Comparison of ENCODE assay signal across 15 mouse cellular contexts in genomic region chr4:127155757-127156156, GRCm38 (mm10). TPM values are rescaled to one million over a fixed set of nuclear protein-coding genes. Genes with fewer than 3 reads are reported as not detected.
DNase-seq lines count a peak whose midpoint lies in the region; ATAC-seq and TF ChIP-seq lines count a peak whose summit lies in the region.
"Had no signal": no experiment of that assay in that cellular context is flagged by ENCODE, and none has a peak within 500 bp of the region (broad histone marks: within the 10 kb centered on the region; RNA-seq: fewer than 3 reads in every experiment).

No protein-coding gene starts in this region.

- no peak for ATAC-seq in forebrain, postnatal 0 days
- no peak for ATAC-seq in forebrain, embryonic 13.5 days
- no peak for ATAC-seq in frontal cortex, adult (ENCODE audit: low TSS enrichment)
- ATAC-seq: midbrain, embryonic 13.5 days had no signal

- no peaks in the 10 kb centered on the region for H3K4me1 ChIP-seq in forebrain, postnatal 0 days (ENCODE audit: insufficient read depth)
- H3K4me1 ChIP-seq in forebrain, embryonic 13.5 days: no peaks in the 10 kb centered on the region
- H3K4me1 ChIP-seq: heart, embryonic 12.5 days; limb, embryonic 12.5 days; lung, embryonic 15.5 days; midbrain, embryonic 13.5 days; neural tube, embryonic 13.5 days had no signal

- H3K27ac ChIP-seq in forebrain, postnatal 0 days (ENCODE audit: low read depth, low read length): no peak overlapping the region
- H3K27ac ChIP-seq in forebrain, embryonic 13.5 days: no peak overlapping the region
- no peak overlapping the region for H3K27ac ChIP-seq in layer of hippocampus, adult 2 months
- H3K27ac ChIP-seq: limb, embryonic 12.5 days; lung, embryonic 15.5 days; midbrain, embryonic 13.5 days; neural tube, embryonic 13.5 days had no signal

- H3K9ac ChIP-seq in forebrain, postnatal 0 days: no peak overlapping the region
- H3K9ac ChIP-seq in forebrain, embryonic 13.5 days: no peak overlapping the region
- H3K9ac ChIP-seq: heart, embryonic 12.5 days; limb, embryonic 12.5 days; lung, embryonic 15.5 days; midbrain, embryonic 13.5 days; neural tube, embryonic 13.5 days had no signal

- no peaks in the 10 kb centered on the region for H3K36me3 ChIP-seq in forebrain, postnatal 0 days (ENCODE audit: insufficient read depth)
- no peaks in the 10 kb centered on the region for H3K36me3 ChIP-seq in forebrain, embryonic 13.5 days (ENCODE audit: poor library complexity, severe bottlenecking)
- H3K36me3 ChIP-seq: heart, embryonic 12.5 days; limb, embryonic 12.5 days; lung, embryonic 15.5 days; midbrain, embryonic 13.5 days; neural tube, embryonic 13.5 days had no signal

- TF ChIP-seq CTCF in forebrain, postnatal 0 days (IDR thresholded peaks at IDR 0.05; ENCODE audit: low read depth): peak; percentile 30; the same call in 1 of the 2 replicates
- peak; percentile 58 for TF ChIP-seq CTCF in layer of hippocampus, adult 2 months (conservative IDR thresholded peaks at IDR 0.05)

- H3K4me2 ChIP-seq in forebrain, postnatal 0 days (ENCODE audit: low read depth): no peak overlapping the region
- no peak overlapping the region for H3K4me2 ChIP-seq in forebrain, embryonic 13.5 days
- H3K4me2 ChIP-seq: heart, embryonic 12.5 days; limb, embryonic 12.5 days; lung, embryonic 15.5 days; midbrain, embryonic 13.5 days; neural tube, embryonic 13.5 days had no signal

- WGBS in forebrain, postnatal 0 days: 59% methylated on average over 5 of the region's 5 CpGs
- WGBS in forebrain, embryonic 13.5 days: 59% methylated on average over 5 of the region's 5 CpGs

- DNase-seq in forebrain, postnatal 0 days: no peak
- DNase-seq in layer of hippocampus, adult 2 months (ENCODE audit: low spot score in 2 of 2): no peak
- no peak for DNase-seq in layer of hippocampus, adult 9-11 months
- DNase-seq in 416B (ENCODE audit: low read depth) (peak; percentile 43), MEL-GATA-1-ER (ENCODE audit: extremely low read depth, low read depth) (peak; percentile 8)
- no peak for DNase-seq in lung, postnatal 36 days
- DNase-seq: cerebellum, adult 9-10 months had no signal

- H3K27me3 ChIP-seq in forebrain, postnatal 0 days (ENCODE audit: insufficient read depth, low read length): no peaks in the 10 kb centered on the region
- H3K27me3 ChIP-seq in forebrain, embryonic 13.5 days: no peaks in the 10 kb centered on the region
- H3K27me3 ChIP-seq: heart, embryonic 12.5 days; lung, embryonic 15.5 days; midbrain, embryonic 13.5 days; neural tube, embryonic 13.5 days had no signal

- H3K4me3 ChIP-seq in forebrain, postnatal 0 days (ENCODE audit: low read depth, low read length): no peak overlapping the region
- H3K4me3 ChIP-seq in forebrain, embryonic 13.5 days: no peak overlapping the region
- no peak overlapping the region for H3K4me3 ChIP-seq in layer of hippocampus, adult 2 months
- H3K4me3 ChIP-seq: heart, embryonic 12.5 days; limb, embryonic 12.5 days; lung, embryonic 15.5 days; midbrain, embryonic 13.5 days; neural tube, embryonic 13.5 days had no signal

- no peaks in the 10 kb centered on the region for H3K9me3 ChIP-seq in forebrain, postnatal 0 days (ENCODE audit: low read length)
- 0 out of 2 replicates have a peak, but pooled peaks cover 3% of the 10 kb centered on the region for H3K9me3 ChIP-seq in forebrain, embryonic 13.5 days (replicated peaks)
- H3K9me3 ChIP-seq: limb, embryonic 12.5 days; lung, embryonic 15.5 days; midbrain, embryonic 13.5 days; neural tube, embryonic 13.5 days had no signal

RNA-seq across cellular contexts. Expression of gene Dlgap3, which starts 13.2 kb away (rescaled TPM):
- 66.9 and 85.5 TPM in 2 replicates for total RNA-seq in forebrain, postnatal 0 days (2014; rRNA removed)
- 23.1 and 28.0 TPM in 2 replicates for polyA plus RNA-seq in forebrain, postnatal 0 days (2015; fragmentation: Nextera tagmentation; extraction: Ambion mirVana)
- polyA plus RNA-seq in forebrain, embryonic 13.5 days (2015; fragmentation: Nextera tagmentation; extraction: Ambion mirVana): 4.9 and 5.4 TPM in 2 replicates
- 100 to 1,000 TPM; 283 to 292 TPM for total RNA-seq in layer of hippocampus, adult 2 months (2021)
- polyA plus RNA-seq: C2C12 had no signal

RNA-seq across cellular contexts. Expression of gene Tmem35b, which starts 32.3 kb away (rescaled TPM):
- total RNA-seq in forebrain, postnatal 0 days (2014; rRNA removed): 6.0 and 7.8 TPM in 2 replicates
- polyA plus RNA-seq in forebrain, postnatal 0 days (2015; fragmentation: Nextera tagmentation; extraction: Ambion mirVana): 9.5 and 10.8 TPM in 2 replicates
- polyA plus RNA-seq in forebrain, embryonic 13.5 days (2015; fragmentation: Nextera tagmentation; extraction: Ambion mirVana): 13.6 and 15.9 TPM in 2 replicates
- total RNA-seq in layer of hippocampus, adult 2 months (2021): 1 to 10 TPM; 5.5 to 5.8 TPM

Comparison
In these comparisons a context has a peak if more than half of its experiments do, and no peak if none do; other contexts are left out.
1. DNase-seq: peak in 416B (single experiment) and MEL-GATA-1-ER (single experiment); none in forebrain, postnatal 0 days (single experiment), layer of hippocampus, adult 2 months (0 of 2), layer of hippocampus, adult 9-11 months (single experiment) and lung, postnatal 36 days (single experiment).